Mouse (Mus musculus): ENCODE measurements around the gene Gfpt2.
A peak's percentile ranks its signal among the peaks of the same experiment; 100 is the strongest.
"Not testable (repeated sequence)": the region's sequence is repeated elsewhere in the genome, so short reads cannot be mapped to it uniquely, and the experiment has no call there.

Gene Gfpt2

DNA sequence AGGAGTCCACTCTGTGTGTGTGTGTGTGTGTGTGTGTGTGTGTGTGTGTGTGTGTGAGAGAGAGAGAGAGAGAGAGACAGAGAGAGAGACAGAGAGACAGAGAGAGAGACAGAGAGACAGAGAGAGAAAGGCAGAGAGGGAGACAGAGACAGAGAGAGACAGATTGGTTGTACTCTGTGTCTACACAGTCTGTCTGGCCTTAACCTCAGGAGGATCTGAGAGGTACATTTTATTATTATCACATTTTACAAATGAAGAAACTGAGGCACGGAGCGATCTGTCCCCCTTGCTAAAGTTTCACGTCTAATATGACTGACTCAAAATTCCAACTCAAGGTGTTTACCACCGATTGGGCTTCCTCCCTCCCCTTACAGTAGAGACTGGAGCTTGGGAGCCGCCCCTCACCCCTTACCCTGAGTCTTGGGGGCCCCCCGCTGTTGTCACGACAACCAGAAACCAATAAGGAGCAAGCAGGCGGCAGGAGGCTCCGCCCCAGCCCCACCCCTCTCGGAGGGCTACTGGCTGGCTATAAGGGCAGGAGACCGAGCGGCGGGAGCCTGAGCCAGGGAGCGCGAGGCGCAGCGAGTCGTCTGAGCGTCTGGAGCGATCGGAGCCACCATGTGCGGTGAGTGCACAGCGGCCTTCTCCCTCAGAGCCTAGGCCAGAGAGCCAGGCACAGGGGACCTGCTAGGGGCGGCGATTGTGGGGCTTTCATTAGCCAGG lies at the start of gene Gfpt2:
Gene Gfpt2 (plus strand): TSS at position 560 of the 723 bp plus-strand sequence.
- DNase-seq (ENCODE audit: low spot score in 2 of 2), result peak; percentile 66 to 70

DNA sequence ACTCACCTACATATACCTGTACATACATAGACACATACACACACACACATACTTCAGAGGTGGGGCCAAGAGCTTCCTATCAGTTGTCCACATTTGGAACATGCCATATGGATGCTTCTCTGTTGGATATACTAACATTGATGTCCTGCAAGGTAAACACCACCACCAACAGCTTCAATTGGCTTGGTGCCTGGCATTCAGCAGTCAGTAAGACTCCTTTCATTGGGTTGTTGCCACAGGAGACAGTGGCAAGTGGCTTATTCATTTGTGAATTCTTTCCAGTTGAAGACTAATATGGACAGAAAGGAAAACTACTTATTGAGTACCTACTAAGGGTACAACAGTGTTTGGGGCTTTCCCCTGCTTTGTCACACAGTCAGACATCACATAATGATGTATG lies 49.0 kb upstream of the Gfpt2 start:
- no peak for DNase-seq (ENCODE audit: low spot score in 2 of 2)

GRCm38 (mm10) chr11:49745839-49746238 lies 48.1 kb upstream of the Gfpt2 start:
- DNase-seq (ENCODE audit: low spot score in 2 of 2), result no peak

GRCm38 (mm10) chr11:49746756-49747155 lies 47.2 kb upstream of the Gfpt2 start:
- no peak for DNase-seq (ENCODE audit: low spot score in 2 of 2)

GRCm38 (mm10) chr11:49754958-49755665 lies 38.9 kb upstream of the Gfpt2 start:
- DNase-seq (ENCODE audit: low spot score in 2 of 2), result no peak

DNA sequence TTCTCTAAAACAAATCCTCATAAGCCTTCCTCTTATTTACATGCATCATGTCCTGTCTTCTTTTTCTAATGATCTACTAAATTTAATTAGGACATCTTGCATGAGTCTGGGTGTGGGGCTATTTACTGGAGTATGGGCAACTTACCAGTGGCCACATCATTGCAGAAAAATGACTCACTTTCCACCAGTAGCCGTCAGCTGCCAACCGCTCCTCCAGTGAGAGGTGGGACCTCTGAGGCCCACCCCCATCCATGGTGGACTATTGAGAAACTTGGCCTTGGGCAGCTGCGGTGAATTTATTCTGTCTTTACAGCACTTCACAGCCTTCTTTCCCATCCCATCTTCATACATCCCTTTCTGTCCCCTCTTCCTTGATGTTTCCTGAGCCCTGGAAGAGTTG lies 35.9 kb upstream of the Gfpt2 start:
- no peak for DNase-seq (ENCODE audit: low spot score in 2 of 2)

DNA sequence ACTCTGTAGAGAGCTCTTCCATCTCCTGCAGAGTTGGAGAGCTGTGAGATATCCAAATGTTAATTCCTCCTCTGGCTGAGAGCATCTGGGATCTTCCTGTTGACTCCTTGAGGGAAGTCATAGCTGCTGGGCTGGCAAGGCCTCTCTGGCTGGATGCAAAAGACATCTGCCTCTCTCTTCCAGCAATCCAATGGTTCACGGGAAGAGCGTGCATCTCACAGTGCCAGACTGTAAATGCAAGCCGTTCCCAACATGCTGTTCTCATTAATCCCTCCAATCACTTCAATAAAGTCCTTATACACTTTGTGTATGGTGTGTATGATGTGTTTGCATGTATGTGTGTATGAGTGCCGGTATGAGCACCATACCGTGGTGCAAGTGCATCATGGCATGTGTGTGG lies 32.8 kb upstream of the Gfpt2 start:
- DNase-seq (ENCODE audit: low spot score in 2 of 2), result no peak

- no peak for DNase-seq (ENCODE audit: low spot score in 2 of 2)
Measured at GRCm38 (mm10) chr11:49763555-49763954, 30.4 kb upstream of the Gfpt2 start.

- no peak for DNase-seq (ENCODE audit: low spot score in 2 of 2)
Measured at GRCm38 (mm10) chr11:49764023-49764422, 30.0 kb upstream of the Gfpt2 start.

- no peak for DNase-seq (ENCODE audit: low spot score in 2 of 2)
Measured at GRCm38 (mm10) chr11:49764639-49765299, 29.2 kb upstream of the Gfpt2 start.

DNA sequence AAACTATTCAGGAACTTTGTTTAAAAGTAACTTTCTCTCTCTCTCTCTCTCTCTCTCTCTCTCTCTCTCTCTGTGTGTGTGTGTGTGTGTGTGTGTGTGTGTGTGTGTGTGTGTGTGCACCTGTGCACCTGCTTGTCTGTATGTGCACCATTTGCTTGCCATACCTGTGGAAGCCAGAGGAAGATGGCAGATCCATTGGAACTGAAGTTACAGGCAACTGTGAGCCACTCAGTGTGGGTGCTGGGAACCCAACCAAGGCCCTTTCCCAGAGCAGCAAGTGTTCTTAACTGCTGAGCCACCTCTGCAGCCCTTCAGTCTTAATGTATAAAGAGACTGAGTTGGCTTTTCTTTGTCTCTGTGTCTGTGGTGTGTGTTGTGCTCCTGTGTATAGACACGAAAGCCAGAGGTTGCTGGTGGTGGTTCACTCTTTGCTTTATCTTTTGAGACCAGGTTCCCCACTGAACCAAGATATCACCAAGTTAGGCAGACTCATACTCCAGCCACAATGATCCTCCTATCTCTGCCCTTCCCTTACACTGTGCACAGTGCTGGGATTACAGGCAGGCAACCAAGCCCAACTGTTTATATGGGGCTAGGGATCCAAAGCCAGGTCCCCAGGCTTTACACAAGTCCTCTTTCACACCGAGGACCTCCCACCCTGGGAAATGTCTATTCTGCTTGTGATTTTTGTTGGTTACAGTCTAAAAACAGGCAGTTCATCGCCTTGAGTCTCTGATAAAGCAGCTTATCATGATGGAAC lies 28.4 kb upstream of the Gfpt2 start:
- no peak for DNase-seq (ENCODE audit: low spot score in 2 of 2)

DNA sequence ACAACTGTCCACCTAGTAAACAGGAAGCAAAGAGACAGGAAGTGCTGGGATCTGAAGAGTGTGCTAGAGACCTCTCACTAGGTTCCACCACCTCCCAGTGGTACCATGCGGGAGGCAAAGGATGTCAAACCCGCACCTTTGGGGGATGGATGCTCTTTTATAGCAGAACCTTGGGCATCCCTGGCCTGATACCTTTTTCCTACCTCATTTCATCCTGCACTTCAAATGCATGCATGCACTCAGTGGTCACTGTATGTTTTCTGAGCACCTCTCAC lies 27.9 kb upstream of the Gfpt2 start:
- DNase-seq (ENCODE audit: low spot score in 2 of 2), result no peak

- not testable (repeated sequence) for DNase-seq (ENCODE audit: low spot score in 2 of 2)
Measured at GRCm38 (mm10) chr11:49767497-49767896, 26.5 kb upstream of the Gfpt2 start.

- no peak for DNase-seq (ENCODE audit: low spot score in 2 of 2)
Measured at GRCm38 (mm10) chr11:49768781-49769180, 25.2 kb upstream of the Gfpt2 start.

DNA sequence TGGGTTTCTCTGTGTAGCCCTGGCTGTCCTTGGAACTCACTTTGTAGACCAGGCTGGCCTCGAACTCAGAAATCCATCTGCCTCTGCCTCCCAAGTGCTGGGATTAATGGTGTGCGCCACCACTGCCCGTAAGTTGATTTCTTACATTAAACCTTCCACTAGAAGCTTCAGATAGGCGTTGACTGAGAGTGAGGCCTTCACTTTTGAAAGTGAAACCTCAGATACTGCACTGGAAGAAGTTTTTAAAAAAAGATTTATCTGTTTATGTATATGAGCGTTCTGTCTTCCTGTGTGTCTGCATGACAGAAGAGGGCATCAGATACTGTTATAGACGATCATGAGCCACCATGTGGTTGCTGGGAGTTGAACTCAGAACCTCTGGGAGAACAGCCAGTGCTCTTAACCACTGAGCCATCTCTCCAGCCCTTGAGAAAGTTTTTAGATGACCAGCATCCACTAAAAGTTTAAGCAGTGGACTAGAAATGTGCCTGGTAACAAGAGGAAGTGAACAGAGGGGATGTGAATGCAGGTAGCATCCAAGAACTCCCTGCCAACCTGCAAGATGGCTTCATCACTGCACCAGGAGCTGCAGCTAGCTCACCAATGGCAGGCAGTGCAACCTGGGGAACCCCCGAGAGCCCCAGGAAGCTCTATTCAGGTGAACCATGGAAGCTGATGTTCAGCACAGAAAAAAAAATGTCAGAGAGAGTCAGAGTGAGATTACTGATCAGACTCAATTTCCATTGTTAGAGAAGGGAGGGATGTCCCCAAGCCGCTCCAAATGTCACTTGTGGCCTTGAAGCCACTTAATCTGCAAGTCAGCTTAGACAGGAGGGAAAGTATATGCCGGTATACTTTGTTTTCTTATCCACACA lies 23.1 kb upstream of the Gfpt2 start:
- no peak for DNase-seq (ENCODE audit: low spot score in 2 of 2)

- DNase-seq (ENCODE audit: low spot score in 2 of 2), result no peak
Measured at GRCm38 (mm10) chr11:49772251-49772650, 21.7 kb upstream of the Gfpt2 start.

- no peak for DNase-seq (ENCODE audit: low spot score in 2 of 2)
Measured at GRCm38 (mm10) chr11:49774894-49775293, 19.1 kb upstream of the Gfpt2 start.

GRCm38 (mm10) chr11:49778844-49779243 lies 15.1 kb upstream of the Gfpt2 start:
- DNase-seq (ENCODE audit: low spot score in 2 of 2), result no peak

DNA sequence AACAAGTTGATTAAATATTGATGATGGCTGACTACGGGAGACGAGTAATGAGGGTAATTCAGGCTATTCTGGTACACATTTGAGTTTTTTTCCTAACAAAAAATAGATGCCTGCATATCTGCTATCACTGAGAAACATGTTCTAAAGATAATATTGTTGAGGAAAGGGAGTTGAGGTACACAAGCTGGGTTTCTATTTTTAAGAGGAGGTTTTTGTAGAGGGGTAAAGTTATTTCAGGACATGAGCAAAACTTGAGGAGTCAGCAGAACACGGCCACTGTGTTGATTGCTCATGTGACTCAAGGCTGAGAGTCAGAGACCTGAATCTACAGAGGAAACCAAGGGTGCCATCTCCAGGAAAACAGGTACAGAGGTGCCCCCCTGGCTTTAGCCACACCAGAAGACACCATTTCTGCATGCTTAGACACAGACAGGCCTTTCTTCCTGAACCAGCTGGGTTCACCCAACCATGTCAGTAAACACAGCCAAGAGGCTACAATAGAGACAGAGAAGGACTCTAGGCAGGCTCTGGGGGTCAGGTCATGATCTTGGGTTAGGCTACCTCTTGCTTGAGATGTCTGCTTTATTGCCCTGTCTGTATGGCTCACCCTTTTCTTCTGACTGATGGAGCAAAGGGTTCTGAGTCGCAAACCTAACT lies 13.7 kb upstream of the Gfpt2 start:
- DNase-seq (ENCODE audit: low spot score in 2 of 2), result no peak

DNA sequence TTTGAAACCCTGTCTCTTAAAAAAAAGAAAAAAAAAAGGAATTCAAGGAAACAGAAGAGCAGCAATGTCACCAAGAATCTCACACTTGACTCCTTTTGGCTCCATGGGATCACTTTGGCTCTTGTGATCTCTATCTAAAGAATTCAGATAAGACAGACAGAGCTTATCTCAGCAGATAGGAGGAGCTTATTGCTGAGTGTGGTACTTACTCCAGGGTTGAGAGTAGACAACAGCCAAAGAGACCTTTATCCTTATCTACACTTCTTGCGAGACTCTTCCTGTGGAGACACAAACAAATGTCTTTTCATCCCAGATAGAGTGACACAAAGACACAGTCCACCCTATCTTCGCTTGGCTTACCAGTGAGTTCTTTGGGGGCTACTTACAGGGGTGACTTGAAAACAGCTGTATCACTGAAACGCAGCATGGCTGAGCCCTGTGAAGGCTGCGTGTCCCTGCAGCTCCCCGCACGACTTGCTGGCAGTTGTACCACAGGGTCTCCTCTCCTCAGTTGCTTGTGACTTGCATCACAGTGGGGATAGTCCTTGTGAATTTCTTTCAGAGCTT lies 12.1 kb upstream of the Gfpt2 start:
- DNase-seq (ENCODE audit: low spot score in 2 of 2), result no peak

GRCm38 (mm10) chr11:49793131-49793530 lies 847 bp upstream of the Gfpt2 start:
- DNase-seq (ENCODE audit: low spot score in 2 of 2), result no peak
